Mouse (Mus musculus): ENCODE measurements around the gene Scgb1b7. TPM values are rescaled to one million over a fixed set of nuclear protein-coding genes. Genes with fewer than 3 reads are reported as not detected.
"Not testable (repeated sequence)": the region's sequence is repeated elsewhere in the genome, so short reads cannot be mapped to it uniquely, and the experiment has no call there.

Gene Scgb1b7
- not detected for polyA plus RNA-seq (2017; shearing (Covaris generic))

DNA sequence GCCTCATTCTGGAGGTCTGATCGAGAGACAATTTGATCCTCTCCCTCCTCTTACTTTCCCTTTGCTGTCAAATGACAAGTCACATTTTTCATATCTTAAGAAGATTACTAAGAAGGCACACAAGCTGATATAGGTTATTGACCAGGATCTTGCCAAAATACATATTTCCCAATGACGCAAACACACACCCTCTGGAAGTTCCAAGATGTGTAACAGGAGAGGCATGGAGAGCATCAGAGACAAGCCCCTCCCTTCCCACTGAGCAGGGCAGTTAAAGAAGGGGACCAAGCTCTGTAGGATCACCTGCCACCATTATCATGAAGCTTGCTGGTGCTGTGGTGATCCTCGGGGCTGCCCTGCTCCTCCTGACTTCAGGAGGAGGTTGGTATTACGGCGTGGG is at the start of gene Scgb1b7:
Gene Scgb1b7 (plus strand): TSS at position 301 of the 400 bp plus-strand sequence.
- not testable (repeated sequence) for ATAC-seq

DNA sequence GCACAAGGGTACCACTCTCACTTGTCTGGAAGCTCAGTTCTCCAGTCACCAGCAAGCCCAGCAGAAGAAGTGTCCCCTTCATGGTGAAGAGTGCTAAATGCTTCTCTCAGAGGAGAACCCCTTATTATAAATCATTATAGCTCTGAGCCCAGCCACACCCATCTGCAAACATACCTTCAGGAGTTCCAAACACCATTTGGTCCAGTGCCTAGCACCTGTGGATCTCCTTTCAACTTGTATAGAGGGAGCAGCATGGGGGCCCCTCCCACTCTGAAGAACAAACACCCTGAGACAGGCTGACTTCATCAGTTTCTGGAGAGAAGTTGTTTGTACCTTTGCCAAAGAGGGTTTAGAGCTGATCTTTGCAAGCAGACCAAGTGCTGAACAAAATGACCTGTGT is 6.8 kb upstream of the Scgb1b7 start, which contains the start of gene Scgb2b7:
Gene Scgb2b7 (minus strand): TSS at position 101 of the 400 bp plus-strand sequence.
- not testable (repeated sequence) for ATAC-seq

Other genes with a start within 250 kb of the Scgb1b7 start
- gene Scgb2b7, start 6.9 kb upstream of the Scgb1b7 start, polyA plus RNA-seq (2017; shearing (Covaris generic)) = not detected

All from inflammation-experienced regulatory T-cells, adult 6 months (primary cell).